Mouse (Mus musculus): Measurements from ENCODE around the gene Hs3st3b1. TPM values are rescaled to one million over a fixed set of nuclear protein-coding genes. Genes with fewer than 3 reads are reported as not detected.

The Hs3st3b1 gene
- total RNA-seq, 2 experiments from 2014 or later: 0.35 to 0.62 TPM

DNA sequence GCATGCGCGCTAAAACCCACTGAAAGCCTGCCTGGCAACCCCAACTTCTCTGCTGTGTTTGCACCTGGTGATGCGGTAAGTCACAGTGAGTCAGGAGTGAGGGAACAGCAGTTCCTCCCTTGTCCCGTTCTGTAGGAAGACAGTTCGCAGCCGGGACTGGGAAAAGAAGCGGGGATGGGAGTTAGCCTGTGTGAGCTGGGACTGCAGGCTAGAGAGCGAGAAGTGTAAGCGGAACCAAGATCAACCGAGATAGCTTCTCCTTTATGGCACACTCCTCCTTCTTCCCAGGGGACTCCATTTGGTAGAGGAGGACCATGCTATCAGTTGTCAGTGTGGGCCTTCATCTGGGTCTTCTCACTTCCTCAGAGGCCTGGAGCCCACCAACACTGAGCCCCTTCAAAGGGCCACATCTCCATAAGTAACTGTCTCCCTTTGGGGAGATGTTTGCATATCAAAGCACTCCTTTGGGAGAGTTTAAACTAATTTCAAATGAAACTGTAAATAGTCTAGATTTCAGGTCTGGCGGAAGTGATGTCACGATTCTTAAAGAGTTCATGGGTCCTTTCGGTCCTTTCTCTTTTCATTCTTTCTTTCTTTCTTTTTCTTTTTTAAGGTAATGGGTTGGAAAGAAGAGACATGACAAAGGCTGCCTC lies 24.1 kb downstream of the Hs3st3b1 start:
- intact Hi-C loops (cut with DNase I; ENCODE audit: low total_unique reads): no loop called here

GRCm38 (mm10) chr11:63897011-63897410 lies 25.1 kb downstream of the Hs3st3b1 start:
- intact Hi-C loops (cut with DNase I; ENCODE audit: low total_unique reads): no loop called here

More for the DNA sequence above, 24.1 kb downstream of the Hs3st3b1 start:
- DNase-seq: no peak

GRCm38 (mm10) chr11:63894188-63894587 lies 27.9 kb downstream of the Hs3st3b1 start:
- intact Hi-C loops (cut with DNase I; ENCODE audit: low total_unique reads): no loop called here
- no peak for DNase-seq

More at GRCm38 (mm10) chr11:63897011-63897410, 25.1 kb downstream of the Hs3st3b1 start:
- DNase-seq: no peak

GRCm38 (mm10) chr11:63893557-63893956 lies 28.5 kb downstream of the Hs3st3b1 start:
- DNase-seq: no peak
- intact Hi-C loops (cut with DNase I; ENCODE audit: low total_unique reads): no loop called here

DNA sequence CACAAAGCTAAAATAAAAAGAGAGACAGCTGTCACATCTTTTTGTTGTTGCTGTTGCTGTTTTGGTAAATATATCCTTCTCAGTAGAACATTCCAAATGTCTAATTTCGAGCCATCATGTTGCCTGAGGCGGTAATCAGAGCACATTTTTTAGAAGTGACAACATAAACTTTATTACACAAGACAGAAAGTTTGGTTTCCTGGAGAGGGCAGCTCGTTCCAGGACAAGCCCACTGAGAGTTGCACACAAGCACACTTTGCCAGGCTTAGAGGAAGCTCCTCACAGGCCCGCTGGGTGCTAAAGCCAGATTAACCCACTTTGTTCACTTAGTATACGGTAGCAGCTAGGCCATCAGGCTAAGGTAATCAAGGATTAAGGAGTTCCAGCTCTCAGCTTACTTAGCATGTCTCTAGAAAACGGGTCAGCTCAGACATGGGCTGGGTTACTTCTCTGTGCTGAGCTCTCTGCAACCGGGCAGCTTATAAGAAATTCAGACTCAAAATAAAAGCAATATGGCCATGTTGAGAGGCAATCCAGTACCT lies 30.5 kb downstream of the Hs3st3b1 start:
- intact Hi-C loops (cut with DNase I; ENCODE audit: low total_unique reads): no loop called here
- DNase-seq: no peak

DNA sequence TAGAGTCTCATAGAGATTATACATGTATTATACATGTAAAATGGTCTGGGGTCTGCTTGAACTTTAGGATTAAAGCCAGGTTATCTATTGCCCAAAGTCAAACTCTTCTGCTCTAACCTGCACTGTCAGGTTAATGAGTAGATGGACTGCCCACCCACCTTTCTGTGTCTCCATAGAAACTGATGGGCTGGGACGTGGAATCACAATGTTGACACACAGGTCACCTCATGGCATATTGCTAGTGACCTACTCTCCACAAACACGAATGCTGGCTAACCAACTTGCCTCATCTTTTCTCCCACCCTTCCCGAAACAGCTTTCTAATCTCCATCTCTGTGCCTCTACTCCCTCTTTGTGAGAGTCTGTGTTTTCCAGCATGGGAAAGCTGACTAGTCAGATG lies 38.7 kb downstream of the Hs3st3b1 start:
- no peak for DNase-seq
- intact Hi-C loops (cut with DNase I; ENCODE audit: low total_unique reads): no loop called here

- intact Hi-C loops (cut with DNase I; ENCODE audit: low total_unique reads): no loop called here
- no peak for DNase-seq
These were observed 41.8 kb downstream of the Hs3st3b1 start for GRCm38 (mm10) chr11:63880296-63880695.

- intact Hi-C loops (cut with DNase I; ENCODE audit: low total_unique reads): no loop called here
- DNase-seq: no peak
These were observed 42.8 kb downstream of the Hs3st3b1 start for GRCm38 (mm10) chr11:63879261-63879660.

DNA sequence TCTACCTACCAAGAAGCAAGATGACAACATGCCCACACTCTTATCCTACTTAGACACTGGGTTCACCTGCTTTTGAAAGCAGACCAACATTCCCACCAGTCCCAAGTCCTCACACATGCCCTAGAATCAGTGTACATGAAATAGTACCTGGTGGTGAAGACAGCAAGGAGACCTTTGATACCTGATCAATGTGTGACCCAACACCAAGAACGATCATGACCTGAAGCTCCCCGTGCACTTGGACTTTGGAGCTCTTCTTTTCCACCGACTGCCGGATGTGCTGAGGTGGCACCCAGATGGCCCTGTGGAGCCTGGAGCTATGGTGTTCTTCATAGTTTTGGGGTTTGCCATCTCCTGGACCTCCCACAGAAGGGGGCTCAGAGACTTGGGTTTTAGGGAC lies 43.5 kb downstream of the Hs3st3b1 start:
- intact Hi-C loops (cut with DNase I; ENCODE audit: low total_unique reads): no loop called here
- DNase-seq: no peak

DNA sequence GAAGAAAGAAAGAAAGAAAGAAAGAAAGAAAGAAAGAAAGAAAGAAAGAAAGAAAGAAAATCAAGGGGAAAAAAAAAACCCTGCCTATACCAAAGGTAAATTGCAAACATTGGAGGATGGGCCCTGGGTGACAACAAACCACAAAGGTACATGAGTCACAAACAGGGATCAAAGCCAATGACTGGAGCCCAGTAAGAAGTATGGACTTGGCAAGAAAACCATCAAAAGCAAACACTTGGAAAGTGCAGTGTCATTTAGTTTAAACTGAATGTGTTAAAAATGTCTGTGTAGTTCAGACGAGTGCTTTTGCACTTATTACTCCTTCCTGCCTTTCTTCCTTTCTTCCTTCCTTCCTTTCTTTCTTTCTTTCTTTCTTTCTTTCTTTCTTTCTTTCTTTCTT lies 59.3 kb downstream of the Hs3st3b1 start:
- no peak for DNase-seq
- intact Hi-C loops (cut with DNase I; ENCODE audit: low total_unique reads): no loop called here

- DNase-seq: no peak
- intact Hi-C loops (cut with DNase I; ENCODE audit: low total_unique reads): no loop called here
These were observed 60.1 kb downstream of the Hs3st3b1 start for GRCm38 (mm10) chr11:63861982-63862381.

DNA sequence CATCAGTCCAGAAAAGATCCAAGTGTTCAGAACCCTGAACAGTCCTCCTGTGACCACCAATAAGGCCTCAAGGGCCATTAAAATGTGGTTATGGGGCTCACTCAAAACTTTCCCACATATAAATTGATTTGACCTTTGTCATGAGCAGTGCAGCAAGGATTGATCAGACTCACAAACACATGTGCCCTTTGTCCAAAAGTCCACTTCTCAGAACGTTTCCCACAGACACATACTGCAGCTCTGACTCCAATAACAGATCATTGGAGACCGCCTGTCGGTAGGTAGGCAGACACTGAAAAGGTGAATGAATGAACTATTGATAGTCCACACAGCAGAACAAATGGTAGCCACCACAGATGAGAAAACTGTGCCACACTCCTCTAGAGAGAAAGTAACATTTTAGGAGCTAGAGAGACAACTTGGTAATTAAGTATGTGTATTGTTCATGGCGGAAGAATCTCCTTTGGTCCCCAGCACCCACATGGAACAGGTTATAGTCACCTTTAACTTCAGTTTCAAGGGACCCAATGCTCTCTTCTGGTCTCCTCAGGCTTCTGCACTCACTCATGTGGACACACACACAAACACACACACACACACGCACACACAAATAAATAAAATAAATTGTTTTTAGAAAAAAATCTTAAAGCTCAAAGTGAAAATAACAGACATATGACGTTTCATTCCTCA lies 70.9 kb downstream of the Hs3st3b1 start:
- DNase-seq: no peak
- intact Hi-C loops (cut with DNase I; ENCODE audit: low total_unique reads): no loop called here

GRCm38 (mm10) chr11:63850261-63850660 lies 71.8 kb downstream of the Hs3st3b1 start:
- DNase-seq: no peak
- intact Hi-C loops (cut with DNase I; ENCODE audit: low total_unique reads): no loop called here

GRCm38 (mm10) chr11:63845379-63845778 lies 76.7 kb downstream of the Hs3st3b1 start:
- DNase-seq: no peak
- intact Hi-C loops (cut with DNase I; ENCODE audit: low total_unique reads): no loop called here

DNA sequence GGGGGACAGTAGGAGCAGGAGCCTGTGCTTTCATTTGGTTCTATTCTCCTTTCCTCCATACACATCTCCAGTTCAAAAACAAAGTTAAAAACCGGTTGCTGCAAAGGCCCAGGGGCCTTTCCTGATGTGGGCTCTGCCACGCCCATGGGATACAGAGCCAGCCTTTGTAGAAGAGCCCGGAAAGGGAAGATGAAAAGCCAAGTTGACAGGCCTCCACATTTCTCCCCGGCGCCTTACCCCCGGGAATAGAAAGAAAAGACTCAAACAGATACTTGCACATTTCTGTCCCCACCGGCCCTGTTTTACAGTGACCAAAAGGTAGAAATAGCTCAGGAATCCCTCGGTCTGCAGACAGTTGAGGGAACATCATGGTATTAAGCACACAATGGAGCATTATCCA lies 77.4 kb downstream of the Hs3st3b1 start:
- no peak for DNase-seq
- intact Hi-C loops (cut with DNase I; ENCODE audit: low total_unique reads): no loop called here

DNA sequence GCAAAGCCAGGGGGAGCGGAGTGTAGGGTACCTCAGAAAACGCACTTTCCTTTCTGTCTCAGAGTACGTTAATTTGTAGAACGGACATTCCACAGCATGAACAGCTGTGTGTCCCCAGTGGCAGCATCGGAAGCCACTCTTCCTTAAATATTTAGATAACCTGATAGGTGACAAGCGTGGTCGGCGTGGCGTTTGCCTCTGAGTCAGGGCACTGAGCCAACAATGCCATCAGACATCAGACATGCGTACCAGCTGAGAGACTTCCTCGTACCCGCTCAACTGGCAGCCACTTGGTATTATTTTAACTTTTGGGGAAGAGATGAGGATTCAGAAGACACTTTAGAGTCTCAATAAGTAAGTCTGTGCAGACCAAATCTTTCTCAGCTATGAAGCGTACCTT lies 84.6 kb downstream of the Hs3st3b1 start:
- DNase-seq: no peak
- intact Hi-C loops (cut with DNase I; ENCODE audit: low total_unique reads): no loop called here

Other genes with a start within 250 kb of the Hs3st3b1 start
- 10 to 100 TPM; 28.4 to 30.7 TPM for gene Cox10, start 157.2 kb upstream of the Hs3st3b1 start, total RNA-seq (2021)

All from gastrocnemius, postnatal 14 days (tissue).